Mouse (Mus musculus) cerebellum, adult 2 months (tissue): Measurements from ENCODE around the gene Slc46a2.

Experiments used
- CTCF ChIP-seq: fragments of 200-500 bp; IDR thresholded peaks from 2 replicates; pipeline ENCODE4 v1.5.1; 2011; ENCODE audit warnings: low read depth, mild to moderate bottlenecking, control low read depth, low read length, moderate library complexity, borderline replicate concordance; ENCODE audit not compliant: insufficient read depth
- POLR2A ChIP-seq: fragments of 200-500 bp; IDR thresholded peaks from 2 replicates; pipeline ENCODE4 v1.6.1; 2011; ENCODE audit warnings: low read length, control low read depth, borderline replicate concordance; ENCODE audit not compliant: insufficient read depth

- no peak for TF ChIP-seq CTCF
- TF ChIP-seq POLR2A = peak; percentile 1; the same call in 1 of the 2 replicates
Observed at GRCm38 (mm10) chr4:59860431-59860830, 54.4 kb downstream of the Slc46a2 start.
